Mouse (Mus musculus) CD4-positive naive resting alpha-beta T cell, adult 57 days (primary cell): ENCODE results near the gene Safb2. TPM values are rescaled to one million over a fixed set of nuclear protein-coding genes. Genes with fewer than 3 reads are reported as not detected.

Experiments used
- total RNA-seq: library from RNA; stranded (reverse); gene quantifications from one replicate; pipeline ENCODE4 v1.2.4, GENCODE M21; 2023

Gene Safb2
- 425 TPM for total RNA-seq

GRCm38 (mm10) chr17:56584257-56585130 lies at the start of gene Safb2, which contains the start of gene Safb:
Gene Safb2 (minus strand): TSS chr17:56584585.
Gene Safb (plus strand): TSS chr17:56584825.

GRCm38 (mm10) chr17:56627530-56628277 lies 43.3 kb upstream of the Safb2 start, which contains the start of gene Catsperd:
Gene Catsperd (plus strand): TSS chr17:56628143.

DNA sequence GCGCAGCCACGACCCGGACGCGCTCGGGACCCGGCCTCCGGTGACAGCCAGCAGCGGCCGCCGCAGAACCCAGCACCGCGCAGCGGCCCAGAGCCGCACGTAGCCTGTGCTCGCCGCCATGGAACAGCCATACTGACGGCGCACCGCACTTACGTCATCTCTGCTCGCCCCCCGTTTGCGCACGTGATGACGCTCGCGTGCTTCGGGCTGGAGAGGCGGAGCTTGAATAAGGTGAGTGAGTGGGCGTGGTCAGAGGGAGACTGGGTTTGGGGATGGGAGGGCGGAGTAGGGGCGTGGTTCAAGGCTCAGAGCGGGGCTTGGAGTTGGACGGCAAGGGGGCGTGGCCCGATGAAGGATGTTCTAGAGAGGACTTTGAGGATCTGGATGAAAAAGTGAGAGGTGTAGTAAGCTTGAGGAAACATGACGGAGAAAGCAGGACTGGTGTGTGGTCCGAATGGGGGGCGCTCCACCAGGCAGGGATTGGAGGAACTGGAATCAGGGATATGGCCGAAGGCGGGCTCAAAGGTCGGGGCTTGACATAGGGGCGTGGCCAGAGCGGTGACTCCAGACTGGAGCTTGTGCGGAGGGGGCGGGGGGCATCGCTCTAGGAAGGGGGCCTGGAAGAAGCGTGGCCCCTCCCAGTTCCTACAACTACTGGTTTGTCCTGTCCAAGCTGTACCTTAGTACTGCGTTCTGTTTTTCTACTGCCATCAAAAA lies 42.5 kb upstream of the Safb2 start, which contains the start of gene Lonp1:
Gene Lonp1, minus strand, starts transcription at position 134 of the 717 bp plus-strand sequence.

GRCm38 (mm10) chr17:56613236-56613844 lies 29.0 kb upstream of the Safb2 start, which contains the start of gene Rpl36:
Gene Rpl36 (plus strand): TSS chr17:56613416.

DNA sequence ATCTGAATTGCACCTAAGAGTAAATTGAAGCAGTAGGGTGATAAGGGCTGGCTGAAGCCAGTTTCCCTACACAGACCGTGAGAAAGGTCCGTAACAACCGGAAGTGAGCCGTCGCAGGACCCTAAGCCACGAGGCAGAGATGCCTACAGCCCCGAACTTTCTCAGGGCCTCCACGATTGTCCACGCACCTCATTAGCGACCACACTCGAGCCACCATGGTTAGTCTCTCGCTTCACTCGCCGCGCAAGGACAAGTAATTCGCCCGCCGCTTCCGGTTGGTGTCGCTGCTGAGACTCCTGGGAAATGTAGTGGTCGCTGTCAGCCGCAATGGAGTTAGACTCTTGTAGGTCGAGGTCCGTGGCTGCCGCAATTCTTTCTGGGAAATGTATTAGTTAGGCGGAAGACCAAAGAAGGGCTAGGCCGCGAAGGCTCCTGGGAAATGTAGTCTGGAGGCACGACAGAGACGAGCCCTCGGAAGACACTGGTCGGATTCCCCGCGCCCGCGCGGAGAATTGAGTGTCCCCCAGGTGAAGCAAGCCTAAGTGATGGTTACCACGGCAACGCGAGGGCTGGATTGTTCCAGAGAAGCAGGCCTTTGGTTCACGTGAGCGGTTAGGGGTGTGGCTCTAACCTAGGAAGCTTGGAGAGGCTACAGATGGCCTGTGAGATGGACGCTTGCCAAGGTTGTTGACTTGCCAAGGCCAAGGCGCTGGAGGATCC lies 25.2 kb upstream of the Safb2 start, which contains the start of gene 2410015M20Rik:
Gene 2410015M20Rik, minus strand, starts transcription at position 320 of the 720 bp plus-strand sequence.

DNA sequence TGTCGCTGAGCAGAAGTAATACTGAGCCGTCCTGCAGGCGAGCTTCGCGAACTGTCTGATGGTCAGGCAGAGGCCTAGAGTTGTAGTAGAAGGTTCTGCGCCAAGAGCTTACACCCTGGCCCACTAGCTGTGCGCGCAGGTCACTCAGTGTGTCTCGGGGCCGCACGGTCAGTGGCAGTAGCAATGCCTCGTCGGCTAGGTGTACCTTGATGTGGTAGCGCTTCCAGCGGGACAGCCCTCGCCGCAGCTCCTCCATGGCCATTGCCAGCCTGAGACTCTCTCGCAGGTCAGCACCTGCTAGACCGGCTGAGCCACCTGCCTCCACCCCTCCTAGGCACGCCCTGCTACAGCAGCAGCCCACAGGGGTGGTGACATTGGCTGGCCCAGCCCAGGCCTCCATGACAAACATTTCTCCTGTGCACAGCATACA lies 30.2 kb downstream of the Safb2 start, which contains the start of gene Gm20219:
Gene Gm20219, minus strand, starts transcription at position 266 of the 430 bp plus-strand sequence.

DNA sequence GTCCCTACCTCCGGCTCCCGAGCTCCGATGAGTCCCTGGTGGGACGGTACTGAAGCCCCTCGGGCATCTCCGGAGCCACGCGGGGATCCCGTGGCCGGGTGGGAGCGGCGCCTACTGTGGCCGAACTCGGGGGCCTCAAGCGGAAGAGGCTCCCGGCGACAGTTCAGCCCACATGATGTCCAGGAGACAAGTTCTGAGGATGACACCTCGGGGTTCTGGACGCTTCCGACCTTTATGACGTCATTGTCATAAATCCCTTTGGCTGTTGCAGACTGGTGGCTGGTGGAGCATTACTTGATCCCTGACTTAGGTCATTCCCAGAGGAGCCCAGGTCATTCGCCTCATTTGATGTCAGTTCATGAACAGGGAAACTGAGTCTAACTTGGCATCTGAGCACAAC lies 72.1 kb downstream of the Safb2 start, which contains the start of gene Znrf4:
Gene Znrf4, minus strand, starts transcription at position 122 of the 400 bp plus-strand sequence.

Other genes starting within 250 kb of the Safb2 start
- 11.4 TPM for gene Ptprs, start 108.1 kb downstream of the Safb2 start, total RNA-seq
- gene Znrf4, start 72.2 kb downstream of the Safb2 start, total RNA-seq = not detected
- 12.2 TPM for gene Gm20219, start 30.2 kb downstream of the Safb2 start, total RNA-seq
- gene Safb, start 240 bp upstream of the Safb2 start, total RNA-seq = 300 TPM
- gene 2410015M20Rik, start 25.2 kb upstream of the Safb2 start, total RNA-seq = 94.2 TPM
- 1,819 TPM for gene Rpl36, start 28.8 kb upstream of the Safb2 start, total RNA-seq
- 51.3 TPM for gene Lonp1, start 42.3 kb upstream of the Safb2 start, total RNA-seq
- gene Catsperd, start 43.6 kb upstream of the Safb2 start, total RNA-seq = 0.59 TPM
- 111 TPM for gene Ranbp3, start 88.7 kb upstream of the Safb2 start, total RNA-seq
- gene Ndufa11, start 133.2 kb upstream of the Safb2 start, total RNA-seq = 64.4 TPM
- gene Vmac, start 133.4 kb upstream of the Safb2 start, total RNA-seq = 10.4 TPM
- not detected for gene Nrtn, start 172.9 kb upstream of the Safb2 start, total RNA-seq
- 60.2 TPM for gene Dus3l, start 180.2 kb upstream of the Safb2 start, total RNA-seq
- gene Prr22, start 185.7 kb upstream of the Safb2 start, total RNA-seq = 1.5 TPM
- gene Rfx2, start 246.4 kb upstream of the Safb2 start, total RNA-seq = 17.7 TPM